Mouse (Mus musculus) spleen, adult 10 weeks (tissue): ENCODE results near the gene Dmrta1. TPM values are rescaled to one million over a fixed set of nuclear protein-coding genes. Genes with fewer than 3 reads are reported as not detected.

Source experiments
- polyA plus RNA-seq: library from polyadenylated mRNA; stranded (reverse); fragments of 350-450 nt; fragmentation: Illumina TruSeq; extraction: RNeasy Lipid Tissue Mini Kit (QIAGEN cat#74804); gene quantifications from one replicate; pipeline ENCODE4 v1.2.3, GENCODE M21; 2015; ENCODE audit warnings: low replicate concordance; ENCODE audit not compliant: insufficient read depth

Gene Dmrta1
- polyA plus RNA-seq, result 0.33 TPM

DNA sequence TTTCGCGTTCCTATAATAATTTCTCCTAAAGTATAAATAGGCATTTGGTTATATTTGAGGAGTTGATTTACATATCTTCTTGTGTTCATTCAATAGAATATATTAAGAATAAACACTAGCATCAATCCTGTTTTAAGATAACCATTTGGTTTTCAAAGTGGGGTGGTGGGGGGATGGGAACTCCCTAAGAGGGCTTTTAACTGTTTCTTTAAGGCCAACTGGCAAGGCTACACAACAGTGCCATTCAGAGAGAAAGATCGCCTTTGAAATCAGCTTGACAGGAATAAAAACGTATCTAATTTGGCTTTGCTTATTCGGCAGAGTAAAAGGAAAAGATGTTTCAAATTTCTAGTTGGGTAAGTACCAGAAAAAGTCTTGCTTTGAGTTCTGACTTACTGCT is at the start of gene Dmrta1:
Dmrta1 (plus strand) TSS at position 242 of the 400 bp plus-strand sequence.

